In the genomic region with DNA sequence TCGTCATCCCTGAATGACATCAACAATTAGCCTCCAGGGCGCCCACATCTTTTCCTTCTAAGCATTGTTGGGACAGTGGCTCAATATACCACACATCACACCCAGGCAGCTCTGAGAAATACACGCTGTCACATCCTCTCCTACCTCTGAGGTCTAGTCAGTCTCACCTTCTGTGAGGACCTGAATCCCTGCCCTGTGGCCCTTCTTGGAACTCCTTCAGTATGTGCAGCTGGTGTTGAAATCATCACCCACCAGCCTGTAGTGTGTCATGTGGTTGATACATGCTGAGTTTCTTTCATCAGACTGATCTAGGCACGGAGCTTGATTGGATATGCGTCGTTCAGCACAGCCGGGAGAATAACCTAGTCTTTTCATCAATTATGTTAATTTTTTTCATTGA, we compare ENCODE assay signal across 24 mouse cellular contexts. TPM values are rescaled to one million over a fixed set of nuclear protein-coding genes. Genes with fewer than 3 reads are reported as not detected.
A peak's percentile ranks its signal among the peaks of the same experiment; 100 is the strongest.
DNase-seq lines count a peak whose midpoint lies in the region; ATAC-seq and TF ChIP-seq lines count a peak whose summit lies in the region.
"Had no signal": no experiment of that assay in that cellular context is flagged by ENCODE, and none has a peak within 500 bp of the region (broad histone marks: within the 10 kb centered on the region; RNA-seq: fewer than 3 reads in every experiment).

No protein-coding gene starts in this region.

- no peak overlapping the region for H3K27ac ChIP-seq in cerebellum, adult 2 months (ENCODE audit: insufficient read depth, low read length)
- H3K27ac ChIP-seq: embryonic facial prominence, embryonic 15.5 days; forebrain, embryonic 13.5 days; heart, embryonic 10.5 days; hindbrain, embryonic 12.5 days had no signal

- ATAC-seq in erythroblast, adult 5-6 weeks (replicated peaks; ENCODE audit: low FRiP score, poor library complexity, severe bottlenecking) = no peak
- ATAC-seq in monocyte, adult 5-6 weeks (replicated peaks; ENCODE audit: insufficient number of reproducible peaks, low FRiP score, low TSS enrichment, poor library complexity, severe bottlenecking) = no peak
- ATAC-seq: forebrain, embryonic 13.5 days; hindbrain, embryonic 16.5 days; inflammation-experienced regulatory T-cells, adult 6 months had no signal

- H3K4me3 ChIP-seq in cerebellum, adult 2 months (replicated peaks; ENCODE audit: insufficient read depth, low read depth, low read length) = no peak overlapping the region
- H3K4me3 ChIP-seq: embryonic facial prominence, embryonic 15.5 days; forebrain, embryonic 13.5 days; heart, embryonic 10.5 days; hindbrain, embryonic 12.5 days had no signal

- peak; percentile 49 to 54 for DNase-seq in cerebellum, postnatal 10 days
- no peak for DNase-seq in cerebellum, adult 2 months
- DNase-seq in left cerebral cortex, postnatal 4 days = peak; percentile 3
- DNase-seq in left cerebral cortex, adult 11 months (ENCODE audit: low spot score) = no peak
- peak; percentile 33 for DNase-seq in Muller cell, postnatal 12 days (ENCODE audit: inconsistent ontology term)
- DNase-seq in mesoderm, embryonic 11.5 days (ENCODE audit: low read depth, low spot score) = peak; percentile 13
- DNase-seq: adrenal gland, adult 2 months; adrenal gland, postnatal 25 days; cerebellum, adult 11 months; cerebellum, adult 9-10 months; embryo, embryonic 11 days; gastrocnemius, postnatal 10 days; heart, adult 18-20 months; heart, postnatal 10 days; heart, postnatal 4 days; kidney, adult 18-20 months had no signal

- intact Hi-C loops in left cerebral cortex, postnatal 4 days (cut with DNase I) = no loop called here

- H3K4me1 ChIP-seq in cerebellum, adult 2 months (ENCODE audit: control insufficient read depth, insufficient read depth, low read length) = no peaks in the 10 kb centered on the region
- H3K4me1 ChIP-seq: embryonic facial prominence, embryonic 15.5 days; forebrain, embryonic 13.5 days; heart, embryonic 10.5 days; hindbrain, embryonic 12.5 days had no signal

- no peak for TF ChIP-seq POLR2A in cerebellum, adult 2 months (IDR thresholded peaks at IDR 0.05; ENCODE audit: borderline replicate concordance, insufficient read depth, low read length)

- H3K27me3 ChIP-seq in cerebellum, adult 2 months (ENCODE audit: control insufficient read depth, insufficient read depth, low read length) = no peaks in the 10 kb centered on the region
- H3K27me3 ChIP-seq: embryonic facial prominence, embryonic 15.5 days; forebrain, embryonic 13.5 days; hindbrain, embryonic 12.5 days had no signal

- WGBS in cerebellum, adult 2 months = 36% methylated on average over 7 of the region's 7 CpGs

- TF ChIP-seq CTCF in cerebellum, adult 2 months (IDR thresholded peaks at IDR 0.05; ENCODE audit: borderline replicate concordance, insufficient read depth, low read depth, low read length) = no peak

RNA-seq across cellular contexts. Expression of a gene that starts 16.0 kb away (rescaled TPM):
- polyA plus RNA-seq in cerebellum, adult 2 months (2012; rRNA removed) = 0.13 and 0.22 TPM in 2 replicates
- under 1 TPM; 0.64 to 0.70 TPM for total RNA-seq in left cerebral cortex, postnatal 4 days (2021)
- 3.3 and 5.9 TPM in 2 replicates for total RNA-seq in erythroblast, adult 5-6 weeks (2015; ENCODE audit: low replicate concordance)
- total RNA-seq in erythroblast, adult 5-6 weeks (2017; ENCODE audit: low replicate concordance) = 2.5 and 4.4 TPM in 2 replicates
- 3.9 to 15.1 TPM (median 12.7 TPM) in 3 replicates for total RNA-seq in monocyte, adult 5-6 weeks (2017)

RNA-seq across cellular contexts. Expression of a gene that starts 58.8 kb away (rescaled TPM):
- polyA plus RNA-seq in cerebellum, adult 2 months (2012; rRNA removed) = 61.5 and 65.6 TPM in 2 replicates
- 100 to 1,000 TPM in 1 of 2 experiments, 10 to 100 TPM in 1; 90.2 to 100 TPM for total RNA-seq in left cerebral cortex, postnatal 4 days (2021)
- total RNA-seq in erythroblast, adult 5-6 weeks (2015; ENCODE audit: low replicate concordance) = 38.7 and 57.8 TPM in 2 replicates
- 14.1 and 27.8 TPM in 2 replicates for total RNA-seq in erythroblast, adult 5-6 weeks (2017; ENCODE audit: low replicate concordance)
- 47.2 to 73.2 TPM (median 72.4 TPM) in 3 replicates for total RNA-seq in monocyte, adult 5-6 weeks (2017)

Comparison
In these comparisons a context has a peak if more than half of its experiments do, and no peak if none do; other contexts are left out.
1. DNase-seq: peak in cerebellum, postnatal 10 days (2 of 2), left cerebral cortex, postnatal 4 days (single experiment), Muller cell, postnatal 12 days (single experiment) and mesoderm, embryonic 11.5 days (single experiment); none in cerebellum, adult 2 months (0 of 2) and left cerebral cortex, adult 11 months (single experiment).